8 mouse cellular contexts compared by ENCODE assay signal in the genomic region with DNA sequence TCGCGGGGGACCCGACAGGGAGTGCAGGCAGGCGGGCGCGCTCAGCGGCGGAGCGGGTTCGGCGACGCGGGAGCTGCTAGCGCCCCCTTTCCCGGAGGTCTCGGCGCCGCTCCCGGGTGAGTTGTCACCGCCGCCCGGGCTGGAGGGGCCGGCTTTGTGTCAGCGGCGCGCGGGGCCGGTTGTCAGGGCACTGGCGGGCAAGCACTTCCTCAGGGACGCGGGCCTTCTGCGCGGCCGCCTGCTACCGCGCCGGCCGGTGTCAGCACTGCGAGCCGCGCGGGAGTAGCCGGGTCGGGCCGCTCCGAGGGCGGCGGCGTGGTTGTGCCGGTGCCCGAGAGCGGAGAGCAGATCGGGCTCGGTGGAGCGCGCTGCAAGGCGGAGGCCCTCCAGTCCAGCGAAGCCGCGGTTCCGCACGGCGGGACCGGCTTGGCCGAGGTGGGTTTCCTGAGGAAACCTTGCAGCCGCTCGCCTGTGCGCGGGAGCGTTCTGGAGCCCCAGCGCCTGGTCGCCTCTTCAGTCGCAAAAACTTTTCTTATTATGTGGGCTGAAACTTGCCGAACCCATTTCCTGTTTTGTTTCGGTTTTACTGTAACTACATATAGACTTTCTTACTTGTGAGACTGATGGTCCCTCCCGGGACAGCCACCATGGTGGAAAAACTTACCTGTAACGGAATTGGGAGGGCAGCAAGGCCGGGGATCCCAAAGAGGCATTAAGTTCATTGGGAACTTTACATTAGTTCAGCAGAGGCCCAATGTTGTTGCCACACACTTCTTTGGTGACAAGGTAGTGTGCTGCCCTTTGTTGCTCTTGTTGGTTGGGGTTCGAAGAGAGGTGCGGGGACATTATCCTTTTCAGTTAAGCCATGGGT. TPM values are rescaled to one million over a fixed set of nuclear protein-coding genes. Genes with fewer than 3 reads are reported as not detected.
DNase-seq lines count a peak whose midpoint lies in the region; ATAC-seq lines count a peak whose summit lies in the region.

No protein-coding gene starts in this region.

- H3K9me3 ChIP-seq in kidney, embryonic 14.5 days (ENCODE audit: control insufficient read depth, low read length): no peaks in the 10 kb centered on the region
- H3K9me3 ChIP-seq in hindbrain, embryonic 13.5 days: no peaks in the 10 kb centered on the region
- no peaks in the 10 kb centered on the region for H3K9me3 ChIP-seq in lung, embryonic 16.5 days (ENCODE audit: control insufficient read depth, low read length)
- H3K9me3 ChIP-seq in stomach, embryonic 14.5 days (ENCODE audit: control insufficient read depth, low read depth, low read length): no peaks in the 10 kb centered on the region

- peak overlapping the region; percentile 72 for H3K4me2 ChIP-seq in kidney, embryonic 14.5 days (replicated peaks; ENCODE audit: low read depth, low read length)
- H3K4me2 ChIP-seq in hindbrain, embryonic 13.5 days: peak overlapping the region; percentile 86
- peak overlapping the region; percentile 86 for H3K4me2 ChIP-seq in lung, embryonic 16.5 days (ENCODE audit: low read depth, low read length)
- peak overlapping the region; percentile 51 for H3K4me2 ChIP-seq in stomach, embryonic 14.5 days (replicated peaks; ENCODE audit: low read depth, low read length)

- WGBS in kidney, embryonic 14.5 days: under 1% methylated on average over 65 of the region's 80 CpGs
- WGBS in hindbrain, embryonic 13.5 days: under 1% methylated on average over 66 of the region's 80 CpGs
- under 1% methylated on average over 74 of the region's 80 CpGs for WGBS in lung, embryonic 16.5 days
- 1% methylated on average over 79 of the region's 80 CpGs for WGBS in stomach, embryonic 14.5 days

- no peak for DNase-seq in kidney, postnatal 14 days
- peak; percentile 47 for DNase-seq in embryo, embryonic 10.5 days (ENCODE audit: low spot score)
- no peak for DNase-seq in left cerebral cortex, adult 9 months (ENCODE audit: low spot score in 2 of 2)
- no peak for DNase-seq in layer of hippocampus, postnatal 25 days (ENCODE audit: extremely low spot score in 1 of 2, low spot score in 1 of 2)

- peak overlapping the region; percentile 89 for H3K9ac ChIP-seq in kidney, embryonic 14.5 days (ENCODE audit: low read depth, low read length)
- H3K9ac ChIP-seq in hindbrain, embryonic 13.5 days: peak overlapping the region; percentile 93
- peak overlapping the region; percentile 96 for H3K9ac ChIP-seq in lung, embryonic 16.5 days (ENCODE audit: low read length)
- H3K9ac ChIP-seq in stomach, embryonic 14.5 days (replicated peaks; ENCODE audit: low read depth, low read length): peak overlapping the region; percentile 81

- no peaks in the 10 kb centered on the region for H3K27me3 ChIP-seq in kidney, embryonic 14.5 days (ENCODE audit: control insufficient read depth, insufficient read depth, low read length)
- H3K27me3 ChIP-seq in hindbrain, embryonic 13.5 days: 0 out of 2 replicates have a peak, but pooled peaks cover 4% of the 10 kb centered on the region
- H3K27me3 ChIP-seq in lung, embryonic 16.5 days (ENCODE audit: control insufficient read depth, insufficient read depth, low read depth, low read length): no peaks in the 10 kb centered on the region
- H3K27me3 ChIP-seq in stomach, embryonic 14.5 days (ENCODE audit: control insufficient read depth, insufficient read depth, low read length): no peaks in the 10 kb centered on the region

- peak; percentile 77 for ATAC-seq in kidney, embryonic 14.5 days (ENCODE audit: low FRiP score, low TSS enrichment)
- peak; percentile 83 for ATAC-seq in hindbrain, embryonic 13.5 days (ENCODE audit: low FRiP score)
- peak; percentile 72 for ATAC-seq in lung, embryonic 16.5 days (ENCODE audit: low read depth)
- ATAC-seq in stomach, embryonic 14.5 days (ENCODE audit: insufficient number of reproducible peaks, insufficient read depth, low FRiP score, low read depth): peak; percentile 82

- H3K4me1 ChIP-seq in kidney, embryonic 14.5 days (ENCODE audit: control insufficient read depth, insufficient read depth, low read length): peaks cover 12% of the 10 kb centered on the region; the same call in 1 of the 2 replicates
- H3K4me1 ChIP-seq in hindbrain, embryonic 13.5 days (replicated peaks): peaks cover 27% of the 10 kb centered on the region
- peaks cover 18% of the 10 kb centered on the region for H3K4me1 ChIP-seq in lung, embryonic 16.5 days (replicated peaks; ENCODE audit: control insufficient read depth, insufficient read depth, low read length)
- peaks cover 4% of the 10 kb centered on the region for H3K4me1 ChIP-seq in stomach, embryonic 14.5 days (ENCODE audit: control insufficient read depth, insufficient read depth, low read length)

- H3K27ac ChIP-seq in kidney, embryonic 14.5 days (ENCODE audit: low read depth, low read length): peak overlapping the region; percentile 83
- peak overlapping the region; percentile 99 for H3K27ac ChIP-seq in hindbrain, embryonic 13.5 days
- H3K27ac ChIP-seq in lung, embryonic 16.5 days (ENCODE audit: low read length): peak overlapping the region; percentile 98
- peak overlapping the region; percentile 96 for H3K27ac ChIP-seq in stomach, embryonic 14.5 days (ENCODE audit: low read length)

- H3K4me3 ChIP-seq in kidney, embryonic 14.5 days (ENCODE audit: low read length): peak overlapping the region; percentile 92
- peak overlapping the region; percentile 92 for H3K4me3 ChIP-seq in hindbrain, embryonic 13.5 days
- peak overlapping the region; percentile 98 for H3K4me3 ChIP-seq in lung, embryonic 16.5 days (ENCODE audit: low read length)
- peak overlapping the region; percentile 98 for H3K4me3 ChIP-seq in stomach, embryonic 14.5 days (ENCODE audit: low read depth, low read length)

- no peaks in the 10 kb centered on the region for H3K36me3 ChIP-seq in kidney, embryonic 14.5 days (ENCODE audit: control insufficient read depth, insufficient read depth, low read length)
- H3K36me3 ChIP-seq in hindbrain, embryonic 13.5 days: no peaks in the 10 kb centered on the region
- no peaks in the 10 kb centered on the region for H3K36me3 ChIP-seq in lung, embryonic 16.5 days (ENCODE audit: control insufficient read depth, insufficient read depth, low read length)
- H3K36me3 ChIP-seq in stomach, embryonic 14.5 days (ENCODE audit: control insufficient read depth, insufficient read depth, low read length): no peaks in the 10 kb centered on the region

RNA-seq across cellular contexts. Expression of gene Susd6, which starts 0.6 kb away (rescaled TPM):
- polyA plus RNA-seq in kidney, embryonic 14.5 days (2014; fragmentation: Nextera tagmentation; extraction: Ambion mirVana): 7.5 and 15.6 TPM in 2 replicates
- polyA plus RNA-seq in hindbrain, embryonic 13.5 days (2015; fragmentation: Nextera tagmentation; extraction: Ambion mirVana): 11.4 and 12.8 TPM in 2 replicates
- polyA plus RNA-seq in lung, embryonic 16.5 days (2015; fragmentation: Nextera tagmentation; extraction: Ambion mirVana): 21.9 and 22.8 TPM in 2 replicates
- polyA plus RNA-seq in stomach, embryonic 14.5 days (2014; fragmentation: Nextera tagmentation; extraction: Ambion mirVana): 20.8 and 22.6 TPM in 2 replicates
- total RNA-seq in layer of hippocampus, postnatal 25 days (2021): 10 to 100 TPM; 59.9 to 64.5 TPM

RNA-seq across cellular contexts. Expression of gene Ccdc177, which starts 30.4 kb away (rescaled TPM):
- 0.19 and 0.24 TPM in 2 replicates for polyA plus RNA-seq in kidney, embryonic 14.5 days (2014; fragmentation: Nextera tagmentation; extraction: Ambion mirVana)
- 3.8 and 4.0 TPM in 2 replicates for polyA plus RNA-seq in hindbrain, embryonic 13.5 days (2015; fragmentation: Nextera tagmentation; extraction: Ambion mirVana)
- polyA plus RNA-seq in lung, embryonic 16.5 days (2015; fragmentation: Nextera tagmentation; extraction: Ambion mirVana): 0.06 TPM in 1 of 2 replicates, not detected in the other
- 0.25 and 0.26 TPM in 2 replicates for polyA plus RNA-seq in stomach, embryonic 14.5 days (2014; fragmentation: Nextera tagmentation; extraction: Ambion mirVana)
- 10 to 100 TPM; 17.6 to 19.2 TPM for total RNA-seq in layer of hippocampus, postnatal 25 days (2021)
